Mouse (Mus musculus) MEL (cell line): Measurements from ENCODE around the gene Tsen15.

ENCODE experiments used
- CTCF ChIP-seq, 3 experiments: IDR thresholded peaks in 2 of 3; conservative IDR thresholded peaks in 1 of 3; 2 replicates each; pipeline ENCODE4 v1.5.1; 2011 to 2012; ENCODE audit warnings: low read length in 3 of 3, low read depth in 2 of 3, mild to moderate bottlenecking in 2 of 3, improper control_type of control experiment in 1 of 3, inconsistent platforms in 1 of 3, mixed read lengths in 1 of 3, moderate library complexity in 1 of 3; ENCODE audit not compliant: control insufficient read depth in 1 of 3, insufficient read depth in 1 of 3, poor library complexity in 1 of 3, severe bottlenecking in 1 of 3
- EP300 ChIP-seq, 2 experiments: IDR thresholded peaks; 2 replicates each; pipeline ENCODE4 v1.6.1; 2011; ENCODE audit warnings: improper control_type of control experiment in 2 of 2, low read length in 2 of 2, low read depth in 1 of 2, mild to moderate bottlenecking in 1 of 2
- KAT2A ChIP-seq: conservative IDR thresholded peaks from 2 replicates; pipeline ENCODE4 v1.6.1; 2012; ENCODE audit warnings: low read depth, low read length, improper control_type of control experiment, inconsistent platforms
- MEF2A ChIP-seq: IDR thresholded peaks from 2 replicates; pipeline ENCODE4 v1.6.1; 2014; ENCODE audit warnings: low read depth, mild to moderate bottlenecking, inconsistent platforms, low read length, improper control_type of control experiment; ENCODE audit not compliant: poor library complexity, insufficient replicate concordance, severe bottlenecking; ENCODE audit errors: extremely low read depth
- MXI1 ChIP-seq: IDR thresholded peaks from 2 replicates; pipeline ENCODE4 v1.6.1; 2011; ENCODE audit warnings: mild to moderate bottlenecking, low read depth, low read length, improper control_type of control experiment
- RCOR1 ChIP-seq: IDR thresholded peaks from 2 replicates; pipeline ENCODE4 v1.6.1; 2012; ENCODE audit warnings: low read depth, mild to moderate bottlenecking, inconsistent platforms, low read length, improper control_type of control experiment
- ZKSCAN1 ChIP-seq: IDR thresholded peaks from 2 replicates; pipeline ENCODE4 v1.6.1; 2012; ENCODE audit warnings: low read depth, mild to moderate bottlenecking, inconsistent platforms, low read length, improper control_type of control experiment, moderate library complexity

GRCm38 (mm10) chr1:152400556-152401540 lies 14.4 kb upstream of the Tsen15 start:
- TF ChIP-seq EP300 (IDR thresholded peaks at IDR 0.05; ENCODE audit: low read depth in 1 of 2, low read length in 2 of 2) (no peak), MEF2A (no peak), RCOR1 (no peak), KAT2A (no peak), CTCF (IDR thresholded peaks at IDR 0.05 in 2 of 3, conservative IDR thresholded peaks at IDR 0.05 in 1 of 3; ENCODE audit: control insufficient read depth in 1 of 3, insufficient read depth in 1 of 3, low read depth in 2 of 3, low read length in 3 of 3, poor library complexity in 1 of 3, severe bottlenecking in 1 of 3) (no peak), ZKSCAN1 (no peak), MXI1 (no peak)
